Mouse (Mus musculus) intestine, postnatal 0 days (tissue): ENCODE data around the gene Nenf. TPM values are rescaled to one million over a fixed set of nuclear protein-coding genes. Genes with fewer than 3 reads are reported as not detected.

Experiments used
- ATAC-seq: fragments of 200-750 bp; cut with Nextera tagmentation; 2 replicates; pipeline ENCODE4 v1.8.0; 2017; ENCODE audit warnings: mild to moderate bottlenecking, moderate TSS enrichment, moderate library complexity
- H3K27ac ChIP-seq: fragments of 300-500 bp; sonication (generic); 2 replicates; pipeline ENCODE4 v1.5.1; 2014; ENCODE audit warnings: mild to moderate bottlenecking, low read depth, low read length, moderate library complexity
- H3K27me3 ChIP-seq: fragments of 300-500 bp; sonication (generic); replicated peaks from 2 replicates; pipeline ENCODE4 v1.6.1; 2014; ENCODE audit warnings: low read length, mixed read lengths; ENCODE audit not compliant: control insufficient read depth, insufficient read depth
- H3K36me3 ChIP-seq: fragments of 300-500 bp; sonication (generic); 2 replicates; pipeline ENCODE4 v1.6.1; 2014; ENCODE audit warnings: mild to moderate bottlenecking, moderate library complexity; ENCODE audit not compliant: control insufficient read depth, insufficient read depth
- H3K4me1 ChIP-seq: fragments of 300-500 bp; sonication (generic); replicated peaks from 2 replicates; pipeline ENCODE4 v1.6.1; 2014; ENCODE audit warnings: antibody characterized with exemption, low read length, mixed read lengths; ENCODE audit not compliant: control insufficient read depth, insufficient read depth
- H3K4me2 ChIP-seq: fragments of 300-500 bp; sonication (generic); replicated peaks from 2 replicates; pipeline ENCODE4 v1.6.1; 2014; ENCODE audit warnings: low read depth, mild to moderate bottlenecking, moderate library complexity
- H3K4me3 ChIP-seq: fragments of 300-500 bp; sonication (generic); 2 replicates; pipeline ENCODE4 v1.5.1; 2014; ENCODE audit warnings: low read depth, low read length
- H3K9ac ChIP-seq: fragments of 300-500 bp; sonication (generic); 2 replicates; pipeline ENCODE4 v1.6.1; 2014; ENCODE audit warnings: mild to moderate bottlenecking, low read depth, low read length
- H3K9me3 ChIP-seq: fragments of 300-500 bp; sonication (generic); 2 replicates; pipeline ENCODE4 v1.6.1; 2016; ENCODE audit warnings: mixed run types; ENCODE audit not compliant: control insufficient read depth
- CTCF ChIP-seq: sonication (generic); IDR thresholded peaks from 2 replicates; pipeline ENCODE4 v1.5.1; 2016; ENCODE audit warnings: low read depth, mild to moderate bottlenecking, control low read depth, antibody characterized with exemption, moderate library complexity
- WGBS: fragments of 180-500 bp; shearing (Covaris S2); extraction: QIAGEN DNeasy Blood & Tissue Kit; methylation state at CpG from one replicate; pipeline ENCODE4 v1.1.7; 2014; 5-methylcytosine and 5-hydroxymethylcytosine counted together
- polyA plus RNA-seq: library from polyadenylated mRNA; unstranded; fragments of >200 nt; fragmentation: Nextera tagmentation; extraction: Ambion mirVana; gene quantifications from 2 replicates; pipeline ENCODE4 v1.2.1, GENCODE M21; 2015

The Nenf gene
- 171 and 174 TPM in 2 replicates for polyA plus RNA-seq

DNA sequence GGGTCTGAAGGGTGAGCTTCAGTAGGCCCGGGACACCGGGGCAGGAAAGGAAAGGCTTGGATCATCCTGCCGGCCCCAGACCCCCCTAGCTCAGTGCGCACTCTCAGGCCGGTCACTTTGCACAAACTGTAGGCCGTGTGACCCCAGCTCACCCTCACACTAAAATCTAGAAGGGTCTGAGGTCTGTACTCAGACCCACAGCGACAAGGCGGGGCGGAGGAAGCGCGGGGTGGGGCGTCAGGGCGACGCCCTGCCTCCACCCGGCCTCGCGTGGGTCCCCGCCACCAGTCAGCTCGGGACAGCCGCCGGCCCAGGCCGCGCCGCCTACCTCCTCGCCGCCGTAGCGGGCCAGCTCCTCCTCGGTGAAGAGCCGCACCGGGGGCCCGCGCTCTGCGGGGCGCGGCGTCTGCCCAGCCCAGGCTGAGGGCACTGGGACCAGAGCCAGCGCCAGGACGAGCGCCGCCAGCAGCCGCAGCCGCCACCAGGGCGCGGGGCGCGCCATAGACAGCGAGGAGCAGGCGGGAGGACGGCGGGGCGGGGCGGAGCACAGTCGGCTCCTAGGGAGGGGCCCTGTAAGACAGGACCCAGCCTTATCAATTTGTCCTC, at the start of gene Nenf:
Gene Nenf (minus strand): TSS at position 604 of the 606 bp plus-strand sequence.
- Histone ChIP-seq H3K4me1 (no peaks in the 10 kb centered on the region), H3K36me3 (no peaks in the 10 kb centered on the region), H3K4me2 (peak within 1 kb of the TSS; percentile 84), H3K9me3 (no peaks in the 10 kb centered on the region), H3K27ac (peak within 1 kb of the TSS; percentile 77), H3K27me3 (no peaks in the 10 kb centered on the region), H3K4me3 (peak within 1 kb of the TSS; percentile 67), H3K9ac (peak within 1 kb of the TSS; percentile 84)
- WGBS, result 1% methylated on average over 47 of the region's 54 CpGs
- peak; percentile 47 for TF ChIP-seq CTCF
- ATAC-seq, result peak; percentile 85

DNA sequence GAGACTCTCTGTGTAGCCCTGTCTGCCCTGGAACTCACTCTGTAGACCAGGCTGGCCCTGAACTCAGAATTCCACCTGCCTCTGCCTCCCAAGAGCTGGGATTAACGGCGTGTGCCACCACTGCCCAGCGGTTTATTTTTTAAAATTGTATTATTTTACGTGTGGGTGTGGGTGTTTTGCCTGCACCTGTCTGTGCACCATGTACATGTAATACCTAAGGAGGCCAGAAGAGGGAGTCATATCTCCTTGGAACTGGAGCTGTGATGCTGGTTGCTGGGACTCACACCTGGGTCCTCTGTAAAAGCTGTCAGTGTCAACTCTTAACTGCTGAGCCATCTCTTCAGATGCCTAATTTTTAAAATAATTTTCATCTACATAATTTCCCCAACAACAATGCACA, 46.5 kb upstream of the Nenf start:
- ATAC-seq, result no peak
- no peak overlapping the region for H3K9ac ChIP-seq
- WGBS, result 70% methylated on average over 4 of the region's 4 CpGs

DNA sequence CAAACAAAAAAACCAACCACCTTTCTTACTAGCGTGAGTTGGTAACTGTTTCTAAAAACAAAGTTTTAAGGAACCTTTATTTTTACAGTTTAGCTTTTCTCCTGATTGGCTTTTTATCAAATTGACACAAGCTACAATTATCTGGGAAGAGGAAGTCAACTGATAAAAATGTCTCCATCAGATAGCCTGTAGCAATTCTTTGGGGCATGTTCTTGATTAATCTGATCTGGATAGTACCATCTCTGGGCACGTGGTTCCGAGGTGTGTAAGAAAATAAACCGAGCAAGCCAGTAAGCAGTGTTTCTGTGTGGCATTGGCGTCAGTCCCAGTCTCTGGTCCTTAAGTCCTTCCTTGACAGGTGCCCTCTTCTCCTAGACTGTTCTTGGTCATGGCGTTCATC, 44.4 kb upstream of the Nenf start:
- no peak for TF ChIP-seq CTCF
- Histone ChIP-seq H3K4me2 (no peak overlapping the region), H3K4me3 (no peak overlapping the region), H3K9me3 (no peaks in the 10 kb centered on the region), H3K9ac (no peak overlapping the region), H3K4me1 (no peaks in the 10 kb centered on the region), H3K27ac (no peak overlapping the region), H3K27me3 (no peaks in the 10 kb centered on the region), H3K36me3 (peaks cover 38% of the 10 kb centered on the region)
- WGBS, result 77% methylated on average over 6 of the region's 6 CpGs
- ATAC-seq, result no peak

More for the DNA sequence above, 46.5 kb upstream of the Nenf start:
- Histone ChIP-seq H3K27me3 (no peaks in the 10 kb centered on the region), H3K27ac (no peak overlapping the region), H3K36me3 (peaks cover 24% of the 10 kb centered on the region), H3K4me3 (no peak overlapping the region), H3K4me1 (no peaks in the 10 kb centered on the region), H3K4me2 (no peak overlapping the region), H3K9me3 (no peaks in the 10 kb centered on the region)
- peak; percentile 75 for TF ChIP-seq CTCF

DNA sequence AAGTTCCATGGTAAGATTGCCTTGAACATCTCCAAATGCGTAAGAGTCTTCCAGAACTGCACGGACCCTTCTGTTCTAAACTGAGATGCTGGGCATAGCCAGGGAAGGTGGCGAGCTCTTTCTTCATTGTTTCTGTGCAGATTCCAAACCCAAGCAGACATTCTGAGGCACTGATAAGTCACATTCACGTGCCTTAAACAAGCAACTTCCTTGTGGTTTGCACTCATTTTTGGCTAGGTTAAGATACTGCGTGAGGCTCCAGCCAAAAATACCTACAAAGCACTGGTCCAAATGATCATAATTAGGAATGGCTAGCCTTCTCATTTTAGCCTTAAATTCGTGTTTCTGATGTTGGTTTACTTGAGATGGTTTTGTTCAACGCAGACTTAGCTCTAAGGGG, 41.5 kb upstream of the Nenf start:
- H3K4me3 ChIP-seq, result no peak overlapping the region
- H3K36me3 ChIP-seq, result peaks cover 54% of the 10 kb centered on the region
- no peaks in the 10 kb centered on the region for H3K27me3 ChIP-seq
- WGBS, result 86% methylated on average over 7 of the region's 7 CpGs
- no peaks in the 10 kb centered on the region for H3K9me3 ChIP-seq
- no peak overlapping the region for H3K4me2 ChIP-seq
- no peaks in the 10 kb centered on the region for H3K4me1 ChIP-seq
- H3K9ac ChIP-seq, result no peak overlapping the region
- no peak for TF ChIP-seq CTCF
- no peak for ATAC-seq
- no peak overlapping the region for H3K27ac ChIP-seq

DNA sequence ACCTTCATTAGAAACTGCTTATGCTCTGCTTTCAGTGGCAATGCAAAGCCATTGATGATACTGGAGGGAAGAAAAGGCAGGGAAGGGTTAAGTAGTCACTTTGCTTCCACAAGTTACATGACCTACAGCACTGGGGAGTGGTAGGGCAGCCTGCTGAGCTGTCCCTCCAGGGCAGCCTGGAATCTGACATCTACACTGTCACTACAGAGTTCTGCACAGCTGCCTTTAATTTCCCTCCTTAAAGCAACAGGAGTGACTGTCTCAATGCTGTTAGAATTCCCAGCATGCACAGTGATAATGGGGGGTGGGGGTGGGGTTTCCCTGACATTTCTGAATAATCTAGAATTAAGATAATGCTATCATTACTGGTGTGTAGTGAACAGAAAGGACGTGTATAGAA, 38.9 kb upstream of the Nenf start:
- no peaks in the 10 kb centered on the region for H3K4me1 ChIP-seq
- H3K36me3 ChIP-seq, result peaks cover 55% of the 10 kb centered on the region
- 68% methylated on average over 1 of the region's 1 CpGs for WGBS

DNA sequence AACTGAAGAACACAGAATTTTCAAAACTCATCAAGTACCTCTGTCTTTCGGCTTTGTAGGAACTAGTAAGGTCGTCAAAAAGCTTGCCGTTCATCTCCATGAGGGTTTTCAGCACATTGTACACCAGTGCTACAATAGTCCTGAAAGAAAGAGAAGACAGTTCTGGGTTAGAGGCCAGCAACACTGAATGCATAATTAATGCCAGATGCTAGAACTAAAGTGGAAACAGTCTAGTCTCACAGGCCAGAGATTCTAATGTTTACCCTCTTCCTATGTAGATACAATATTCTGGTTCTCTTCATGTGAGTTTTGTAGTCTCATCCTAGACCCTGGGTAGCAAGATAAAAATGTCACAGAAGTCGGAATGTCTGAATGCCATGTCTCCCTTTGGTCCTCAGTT, 35.8 kb upstream of the Nenf start:
- 91% methylated on average over 4 of the region's 4 CpGs for WGBS
- H3K36me3 ChIP-seq, result peaks cover 70% of the 10 kb centered on the region
- no peak overlapping the region for H3K4me3 ChIP-seq

More for the DNA sequence above, 38.9 kb upstream of the Nenf start:
- Histone ChIP-seq H3K9ac (no peak overlapping the region), H3K4me2 (no peak overlapping the region), H3K27ac (no peak overlapping the region), H3K27me3 (no peaks in the 10 kb centered on the region), H3K9me3 (no peaks in the 10 kb centered on the region), H3K4me3 (no peak overlapping the region)
- TF ChIP-seq CTCF, result no peak
- ATAC-seq, result no peak

More for the DNA sequence above, 35.8 kb upstream of the Nenf start:
- H3K27ac ChIP-seq, result no peak overlapping the region
- ATAC-seq, result no peak
- no peak overlapping the region for H3K9ac ChIP-seq
- H3K9me3 ChIP-seq, result no peaks in the 10 kb centered on the region
- no peaks in the 10 kb centered on the region for H3K4me1 ChIP-seq
- H3K4me2 ChIP-seq, result no peak overlapping the region
- no peaks in the 10 kb centered on the region for H3K27me3 ChIP-seq
- no peak for TF ChIP-seq CTCF
